Comparison of ENCODE assay signal across 18 mouse cellular contexts in the genomic region with DNA sequence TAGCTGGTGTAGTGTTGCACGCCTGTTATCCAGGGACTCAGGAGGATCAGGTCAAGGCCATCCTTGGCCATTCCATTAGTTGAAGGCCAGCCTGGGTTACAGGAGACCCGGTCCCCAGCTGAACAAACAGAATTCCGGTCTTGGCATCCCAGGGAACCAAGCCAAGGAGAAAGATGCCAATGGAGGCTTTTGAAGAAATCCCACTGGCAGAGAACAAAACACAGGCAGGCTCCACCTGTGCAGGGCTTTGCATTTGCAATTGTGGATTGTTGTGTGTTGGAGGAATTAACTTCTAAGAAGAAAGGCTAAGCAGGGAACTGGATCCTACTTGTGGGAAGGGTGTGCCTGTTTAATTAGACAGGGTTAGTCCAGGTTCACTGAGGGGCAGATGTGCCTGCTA. TPM values are rescaled to one million over a fixed set of nuclear protein-coding genes. Genes with fewer than 3 reads are reported as not detected.
DNase-seq lines count a peak whose midpoint lies in the region; ATAC-seq lines count a peak whose summit lies in the region.
"Had no signal": no experiment of that assay in that cellular context is flagged by ENCODE, and none has a peak within 500 bp of the region (broad histone marks: within the 10 kb centered on the region; RNA-seq: fewer than 3 reads in every experiment).

No protein-coding gene starts in this region.

- H3K9ac ChIP-seq in embryonic facial prominence, embryonic 12.5 days = no peak overlapping the region
- no peak overlapping the region for H3K9ac ChIP-seq in heart, embryonic 15.5 days
- H3K9ac ChIP-seq in midbrain, embryonic 13.5 days (replicated peaks) = no peak overlapping the region
- H3K9ac ChIP-seq in midbrain, embryonic 11.5 days (ENCODE audit: low read length) = no peak overlapping the region
- H3K9ac ChIP-seq: embryonic facial prominence, embryonic 13.5 days; forebrain, postnatal 0 days; liver, embryonic 12.5 days; midbrain, embryonic 12.5 days had no signal

- H3K4me3 ChIP-seq in embryonic facial prominence, embryonic 12.5 days = no peak overlapping the region
- H3K4me3 ChIP-seq in embryonic facial prominence, embryonic 10.5 days = no peak overlapping the region
- no peak overlapping the region for H3K4me3 ChIP-seq in heart, embryonic 15.5 days
- H3K4me3 ChIP-seq in midbrain, embryonic 13.5 days (replicated peaks) = no peak overlapping the region
- no peak overlapping the region for H3K4me3 ChIP-seq in midbrain, embryonic 11.5 days (ENCODE audit: low read depth, low read length)
- H3K4me3 ChIP-seq: embryonic facial prominence, embryonic 13.5 days; liver, embryonic 12.5 days; midbrain, embryonic 12.5 days had no signal

- no peaks in the 10 kb centered on the region for H3K36me3 ChIP-seq in embryonic facial prominence, embryonic 12.5 days
- H3K36me3 ChIP-seq in embryonic facial prominence, embryonic 10.5 days (replicated peaks) = no peaks in the 10 kb centered on the region; the same call in 1 of the 2 replicates
- H3K36me3 ChIP-seq in heart, embryonic 15.5 days = no peaks in the 10 kb centered on the region
- no peaks in the 10 kb centered on the region for H3K36me3 ChIP-seq in midbrain, embryonic 13.5 days
- no peaks in the 10 kb centered on the region for H3K36me3 ChIP-seq in midbrain, embryonic 11.5 days (ENCODE audit: control insufficient read depth, insufficient read depth, low read length)
- H3K36me3 ChIP-seq: embryonic facial prominence, embryonic 13.5 days; liver, embryonic 12.5 days; midbrain, embryonic 12.5 days had no signal

- DNase-seq in embryonic facial prominence, embryonic 10.5 days (ENCODE audit: low spot score) = no peak
- no peak for DNase-seq in heart, postnatal 14 days
- no peak for DNase-seq in midbrain, embryonic 11.5 days (ENCODE audit: low spot score, missing footprints)
- no peak for DNase-seq in left cerebral cortex, postnatal 36 days (ENCODE audit: low spot score in 2 of 2)
- no peak for DNase-seq in frontal cortex, postnatal 36 days (ENCODE audit: low spot score in 2 of 2)
- DNase-seq: adrenal gland, postnatal 36 days; cerebellum, postnatal 10 days; forebrain, postnatal 0 days; gastrocnemius, postnatal 14 days; lung, postnatal 10 days; thymus, postnatal 25 days had no signal

- no peak overlapping the region for H3K4me2 ChIP-seq in embryonic facial prominence, embryonic 12.5 days (replicated peaks)
- no peak overlapping the region for H3K4me2 ChIP-seq in heart, embryonic 15.5 days
- no peak overlapping the region for H3K4me2 ChIP-seq in midbrain, embryonic 13.5 days (replicated peaks)
- no peak overlapping the region for H3K4me2 ChIP-seq in midbrain, embryonic 11.5 days
- H3K4me2 ChIP-seq: embryonic facial prominence, embryonic 13.5 days; liver, embryonic 12.5 days; midbrain, embryonic 12.5 days had no signal

- intact Hi-C loops in heart, postnatal 14 days (cut with DNase I) = no loop called here
- intact Hi-C loops in left cerebral cortex, postnatal 36 days (cut with DNase I) = no loop called here

- no peaks in the 10 kb centered on the region for H3K9me3 ChIP-seq in embryonic facial prominence, embryonic 12.5 days
- H3K9me3 ChIP-seq in embryonic facial prominence, embryonic 10.5 days = no peaks in the 10 kb centered on the region
- no peaks in the 10 kb centered on the region for H3K9me3 ChIP-seq in heart, embryonic 15.5 days (replicated peaks)
- no peaks in the 10 kb centered on the region for H3K9me3 ChIP-seq in midbrain, embryonic 13.5 days
- H3K9me3 ChIP-seq in midbrain, embryonic 11.5 days (ENCODE audit: control insufficient read depth, low read length) = no peaks in the 10 kb centered on the region
- H3K9me3 ChIP-seq: embryonic facial prominence, embryonic 13.5 days; G1E; liver, embryonic 12.5 days; midbrain, embryonic 12.5 days had no signal

- peaks cover 27% of the 10 kb centered on the region for H3K4me1 ChIP-seq in embryonic facial prominence, embryonic 12.5 days
- peaks cover 57% of the 10 kb centered on the region for H3K4me1 ChIP-seq in embryonic facial prominence, embryonic 10.5 days
- peaks cover 79% of the 10 kb centered on the region for H3K4me1 ChIP-seq in heart, embryonic 15.5 days (replicated peaks)
- peaks cover 34% of the 10 kb centered on the region for H3K4me1 ChIP-seq in midbrain, embryonic 13.5 days (replicated peaks)
- H3K4me1 ChIP-seq in midbrain, embryonic 11.5 days (ENCODE audit: control insufficient read depth, insufficient read depth, low read length) = peaks cover 18% of the 10 kb centered on the region

- ATAC-seq in embryonic facial prominence, embryonic 12.5 days (ENCODE audit: insufficient number of reproducible peaks, insufficient read depth, low FRiP score, low TSS enrichment) = no peak
- ATAC-seq in heart, embryonic 15.5 days (replicated peaks; ENCODE audit: insufficient number of reproducible peaks, insufficient read depth, low FRiP score, low read depth) = no peak
- no peak for ATAC-seq in midbrain, embryonic 13.5 days
- ATAC-seq in midbrain, embryonic 11.5 days (ENCODE audit: low FRiP score) = no peak
- ATAC-seq: forebrain, postnatal 0 days; liver, embryonic 12.5 days had no signal

- H3K27me3 ChIP-seq in embryonic facial prominence, embryonic 12.5 days = no peaks in the 10 kb centered on the region
- H3K27me3 ChIP-seq in embryonic facial prominence, embryonic 10.5 days (replicated peaks; ENCODE audit: low read depth, poor library complexity, severe bottlenecking) = no peaks in the 10 kb centered on the region
- no peaks in the 10 kb centered on the region for H3K27me3 ChIP-seq in heart, embryonic 15.5 days
- H3K27me3 ChIP-seq in midbrain, embryonic 13.5 days = no peaks in the 10 kb centered on the region
- H3K27me3 ChIP-seq in midbrain, embryonic 11.5 days (ENCODE audit: control insufficient read depth, insufficient read depth, low read length) = no peaks in the 10 kb centered on the region
- H3K27me3 ChIP-seq: embryonic facial prominence, embryonic 13.5 days; liver, embryonic 12.5 days; midbrain, embryonic 12.5 days had no signal

- WGBS in embryonic facial prominence, embryonic 12.5 days = 42% methylated on average over 3 of the region's 3 CpGs
- 42% methylated on average over 3 of the region's 3 CpGs for WGBS in embryonic facial prominence, embryonic 10.5 days
- WGBS in heart, embryonic 15.5 days = 58% methylated on average over 3 of the region's 3 CpGs
- 30% methylated on average over 3 of the region's 3 CpGs for WGBS in midbrain, embryonic 13.5 days
- 33% methylated on average over 3 of the region's 3 CpGs for WGBS in midbrain, embryonic 11.5 days

- peak overlapping the region; percentile 47; the same call in 1 of the 2 replicates for H3K27ac ChIP-seq in embryonic facial prominence, embryonic 12.5 days
- no peak overlapping the region for H3K27ac ChIP-seq in embryonic facial prominence, embryonic 10.5 days (replicated peaks)
- peak overlapping the region; percentile 90 for H3K27ac ChIP-seq in heart, embryonic 15.5 days
- peak overlapping the region; percentile 35 for H3K27ac ChIP-seq in midbrain, embryonic 13.5 days
- no peak overlapping the region for H3K27ac ChIP-seq in midbrain, embryonic 11.5 days (ENCODE audit: low read depth, low read length)
- H3K27ac ChIP-seq: liver, embryonic 12.5 days; midbrain, embryonic 12.5 days had no signal

RNA-seq across cellular contexts. Expression of gene Trak1, which starts 47.0 kb away (rescaled TPM):
- 20.0 and 20.7 TPM in 2 replicates for polyA plus RNA-seq in embryonic facial prominence, embryonic 12.5 days (2016; fragmentation: Nextera tagmentation; extraction: Ambion mirVana)
- polyA plus RNA-seq in embryonic facial prominence, embryonic 10.5 days (2016; fragmentation: Nextera tagmentation; extraction: Ambion mirVana) = 14.1 and 14.7 TPM in 2 replicates
- polyA plus RNA-seq in heart, embryonic 15.5 days (2015; fragmentation: Nextera tagmentation; extraction: Ambion mirVana) = 37.0 and 46.4 TPM in 2 replicates
- 100 to 1,000 TPM; 323 to 335 TPM for total RNA-seq in heart, postnatal 14 days (2021)
- 41.1 and 44.8 TPM in 2 replicates for polyA plus RNA-seq in midbrain, embryonic 13.5 days (2015; fragmentation: Nextera tagmentation; extraction: Ambion mirVana)
- 19.2 and 20.5 TPM in 2 replicates for polyA plus RNA-seq in midbrain, embryonic 11.5 days (2014; fragmentation: Nextera tagmentation; extraction: Ambion mirVana)
- 100 to 1,000 TPM; 229 to 269 TPM for total RNA-seq in left cerebral cortex, postnatal 36 days (2021)

Comparison
In these comparisons a context has a peak if more than half of its experiments do, and no peak if none do; other contexts are left out.
1. H3K27ac ChIP-seq: peak in embryonic facial prominence, embryonic 12.5 days (single experiment), heart, embryonic 15.5 days (single experiment) and midbrain, embryonic 13.5 days (single experiment); none in embryonic facial prominence, embryonic 10.5 days (single experiment) and midbrain, embryonic 11.5 days (single experiment).